Mouse (Mus musculus) liver, embryonic 11.5 days (tissue): Measurements from ENCODE around the gene Ifitm3. TPM values are rescaled to one million over a fixed set of nuclear protein-coding genes. Genes with fewer than 3 reads are reported as not detected.
"Not testable (repeated sequence)": the region's sequence is repeated elsewhere in the genome, so short reads cannot be mapped to it uniquely, and the experiment has no call there.

ENCODE experiments used
- ATAC-seq: fragments of 200-750 bp; cut with Nextera tagmentation; replicated peaks from 2 replicates; pipeline ENCODE4 v1.8.0; 2017; ENCODE audit warnings: moderate number of reproducible peaks, mild to moderate bottlenecking, moderate TSS enrichment, moderate library complexity; ENCODE audit not compliant: low FRiP score
- DNase-seq: peaks from one replicate; pipeline ENCODE4 v3.0.0-alpha.2; 2017; ENCODE audit warnings: low spot score
- H3K27ac ChIP-seq: fragments of 300-500 bp; sonication (generic); 2 replicates; pipeline ENCODE4 v1.5.1; 2014; ENCODE audit warnings: mild to moderate bottlenecking, low read depth, low read length, control low read depth
- H3K27me3 ChIP-seq: fragments of 300-500 bp; sonication (generic); replicated peaks from 2 replicates; pipeline ENCODE4 v1.6.1; 2014; ENCODE audit warnings: low read length, mixed read lengths; ENCODE audit not compliant: control insufficient read depth, insufficient read depth
- H3K36me3 ChIP-seq: fragments of 300-500 bp; sonication (generic); 2 replicates; pipeline ENCODE4 v1.6.1; 2014; ENCODE audit warnings: mild to moderate bottlenecking, low read length, moderate library complexity, mixed read lengths; ENCODE audit not compliant: control insufficient read depth, insufficient read depth
- H3K4me1 ChIP-seq: fragments of 300-500 bp; sonication (generic); replicated peaks from 2 replicates; pipeline ENCODE4 v1.6.1; 2014; ENCODE audit warnings: low read length, mixed read lengths; ENCODE audit not compliant: control insufficient read depth, insufficient read depth
- H3K4me2 ChIP-seq: fragments of 300-500 bp; sonication (generic); 2 replicates; pipeline ENCODE4 v1.6.1; 2014; ENCODE audit warnings: mild to moderate bottlenecking, control low read depth, moderate library complexity
- H3K4me3 ChIP-seq: fragments of 300-500 bp; sonication (generic); 2 replicates; pipeline ENCODE4 v1.5.1; 2014; ENCODE audit warnings: low read depth, low read length, control low read depth
- H3K9ac ChIP-seq: fragments of 300-500 bp; sonication (generic); 2 replicates; pipeline ENCODE4 v1.6.1; 2014; ENCODE audit warnings: low read depth, low read length, control low read depth
- H3K9me3 ChIP-seq: fragments of 300-500 bp; sonication (generic); 2 replicates; pipeline ENCODE4 v1.6.1; 2016; ENCODE audit warnings: low read length, inconsistent platforms, mixed read lengths; ENCODE audit not compliant: control insufficient read depth
- WGBS: fragments of 180-500 bp; shearing (Covaris S2); extraction: QIAGEN DNeasy Blood & Tissue Kit; methylation state at CpG from one replicate; pipeline ENCODE4 v1.1.7; 2014; 5-methylcytosine and 5-hydroxymethylcytosine counted together
- polyA plus RNA-seq: library from polyadenylated mRNA; unstranded; fragments of >200 nt; fragmentation: Nextera tagmentation; extraction: Ambion mirVana; gene quantifications from 2 replicates; pipeline ENCODE4 v1.2.1, GENCODE M21; 2014

The Ifitm3 gene
- polyA plus RNA-seq, 1 experiment from 2014 or later: 45.0 TPM

DNA sequence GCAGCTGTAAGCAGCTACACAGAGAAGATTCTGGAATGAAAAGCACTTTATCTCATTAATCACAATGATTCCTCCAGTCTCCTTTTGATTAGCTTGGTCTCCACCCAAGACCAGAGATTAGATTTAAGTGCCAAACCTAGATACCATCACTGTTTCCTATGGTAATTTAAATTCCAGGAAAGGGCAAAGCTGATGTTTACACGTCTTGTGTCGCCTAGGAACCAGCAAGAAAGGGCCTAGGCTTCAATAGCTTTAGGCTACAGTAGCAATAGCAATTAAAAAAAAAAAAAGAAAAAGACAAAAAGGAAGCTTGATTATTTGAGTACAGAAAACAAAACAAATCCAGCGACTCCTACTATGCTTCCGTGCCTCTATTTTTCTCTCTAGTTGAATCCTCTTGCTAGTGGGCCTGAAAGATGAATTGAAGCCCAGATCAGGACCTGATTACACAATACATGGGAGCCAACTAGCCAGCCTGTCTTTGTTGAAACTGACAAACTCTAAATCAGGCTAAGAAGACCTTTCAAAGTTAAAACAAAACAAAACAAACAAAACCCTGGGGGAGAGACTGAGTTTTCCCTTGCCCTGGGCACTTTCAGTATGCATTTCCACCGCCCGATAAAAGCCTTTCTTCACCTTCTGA, 15.6 kb upstream of the Ifitm3 start:
- 72% methylated on average over 6 of the region's 6 CpGs for WGBS
- Histone ChIP-seq H3K9me3 (no peaks in the 10 kb centered on the region), H3K36me3 (no peaks in the 10 kb centered on the region), H3K27ac (no peak overlapping the region), H3K4me1 (peaks cover 8% of the 10 kb centered on the region; the same call in 1 of the 2 replicates), H3K9ac (no peak overlapping the region), H3K4me2 (no peak overlapping the region), H3K4me3 (no peak overlapping the region), H3K27me3 (no peaks in the 10 kb centered on the region)
- DNase-seq (no peak), ATAC-seq (no peak)

DNA sequence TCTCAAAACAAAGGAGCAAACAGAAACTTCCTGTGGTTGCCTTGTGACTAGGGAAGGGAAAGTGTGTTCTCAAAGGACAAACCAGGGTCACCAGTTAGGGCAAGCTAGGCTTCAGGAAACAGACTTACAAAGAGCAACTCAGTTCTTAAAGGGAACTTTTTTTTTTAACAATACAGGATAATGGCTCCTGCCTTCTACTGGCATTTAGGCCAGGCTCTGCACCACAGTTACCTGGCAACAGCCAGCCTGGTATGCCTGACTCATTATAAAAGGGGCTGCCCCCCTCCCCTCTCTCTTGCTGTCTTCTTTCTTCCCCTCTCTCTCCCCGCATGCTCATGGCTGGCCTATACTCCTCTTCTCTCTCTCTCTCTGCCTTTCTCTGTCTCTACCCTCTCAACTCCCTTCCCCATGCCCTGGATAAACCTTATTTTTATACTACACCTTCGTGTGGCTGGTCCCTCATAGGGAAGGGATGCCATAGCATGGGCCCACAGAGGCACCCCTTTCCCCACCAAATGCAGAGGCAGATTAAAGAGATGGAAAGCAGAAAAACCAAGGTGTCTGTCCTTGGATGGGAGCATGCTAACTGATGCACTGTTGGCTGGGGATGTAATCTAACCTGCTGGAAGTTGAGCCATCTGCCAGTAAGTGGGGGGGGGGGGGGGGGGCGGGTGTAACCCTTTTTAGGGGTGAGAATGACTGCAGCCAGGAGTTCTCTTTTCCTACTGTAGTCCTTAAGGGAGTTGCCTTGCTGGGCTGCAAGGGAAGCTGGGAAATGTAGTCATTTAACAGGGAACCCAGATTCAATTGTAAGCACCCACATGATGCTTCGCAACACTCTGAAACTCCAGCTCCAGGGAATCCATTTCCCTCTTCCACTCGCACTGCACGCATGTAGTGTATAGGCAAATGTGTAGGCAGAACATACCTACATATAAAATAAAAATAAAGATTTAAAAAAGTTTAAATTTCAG, 14.6 kb upstream of the Ifitm3 start:
- Histone ChIP-seq H3K4me2 (no peak overlapping the region), H3K9me3 (no peaks in the 10 kb centered on the region), H3K4me1 (peaks cover 8% of the 10 kb centered on the region; the same call in 1 of the 2 replicates), H3K9ac (no peak overlapping the region), H3K27ac (no peak overlapping the region), H3K27me3 (no peaks in the 10 kb centered on the region), H3K4me3 (no peak overlapping the region), H3K36me3 (no peaks in the 10 kb centered on the region)
- no peak for ATAC-seq
- WGBS: 53% methylated on average over 6 of the region's 6 CpGs
- no peak for DNase-seq

DNA sequence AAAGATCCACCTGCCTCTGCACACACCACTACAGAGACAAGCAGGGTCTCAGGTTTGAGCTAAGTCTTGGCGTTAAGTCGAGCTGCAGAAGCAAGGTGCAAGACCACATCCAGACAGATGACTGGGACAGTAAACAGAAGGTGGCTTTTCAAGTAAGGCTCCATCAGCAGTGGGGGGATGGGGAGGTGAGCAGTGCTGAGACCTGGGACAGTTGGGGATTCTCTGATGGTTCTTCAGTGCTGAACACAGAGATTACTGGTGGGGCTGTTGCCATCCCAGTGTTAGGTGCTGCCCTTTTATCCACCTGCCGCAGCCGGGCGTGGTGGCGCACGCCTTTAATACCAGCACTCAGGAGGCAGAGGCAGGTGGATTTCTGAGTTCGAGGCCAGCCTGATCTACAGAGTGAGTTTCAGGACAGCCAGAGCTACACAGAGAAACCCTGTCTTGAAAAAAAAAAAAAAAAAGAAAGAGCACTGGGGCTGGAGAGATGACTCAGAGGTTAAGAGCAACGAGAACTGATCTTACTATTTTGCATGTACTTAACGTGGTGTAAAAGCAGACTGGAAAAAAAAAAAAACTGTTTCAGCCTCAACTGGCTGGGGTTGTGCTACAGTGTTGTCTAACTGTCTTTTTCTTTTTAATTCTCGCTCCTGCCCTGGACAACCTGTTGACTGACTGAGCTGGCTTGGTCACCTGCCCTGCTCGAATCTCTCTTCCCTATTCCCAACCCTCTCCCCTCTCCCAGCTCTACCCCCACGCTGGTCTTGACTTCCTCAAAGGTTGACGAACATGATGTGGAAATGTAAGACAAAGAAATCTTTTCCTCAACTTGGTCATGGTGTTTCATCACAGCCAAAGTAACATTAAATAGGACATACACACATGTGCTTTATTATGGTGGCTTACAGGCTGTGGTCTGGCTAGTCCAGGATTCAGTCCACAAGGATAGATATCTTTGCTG, 11.2 kb upstream of the Ifitm3 start:
- Histone ChIP-seq H3K4me3 (no peak overlapping the region), H3K36me3 (no peaks in the 10 kb centered on the region), H3K27me3 (no peaks in the 10 kb centered on the region), H3K4me1 (peaks cover 6% of the 10 kb centered on the region; the same call in 1 of the 2 replicates), H3K27ac (no peak overlapping the region), H3K4me2 (no peak overlapping the region), H3K9ac (no peak overlapping the region), H3K9me3 (no peaks in the 10 kb centered on the region)
- WGBS: 67% methylated on average over 14 of the region's 14 CpGs
- no peak for DNase-seq
- ATAC-seq: no peak

DNA sequence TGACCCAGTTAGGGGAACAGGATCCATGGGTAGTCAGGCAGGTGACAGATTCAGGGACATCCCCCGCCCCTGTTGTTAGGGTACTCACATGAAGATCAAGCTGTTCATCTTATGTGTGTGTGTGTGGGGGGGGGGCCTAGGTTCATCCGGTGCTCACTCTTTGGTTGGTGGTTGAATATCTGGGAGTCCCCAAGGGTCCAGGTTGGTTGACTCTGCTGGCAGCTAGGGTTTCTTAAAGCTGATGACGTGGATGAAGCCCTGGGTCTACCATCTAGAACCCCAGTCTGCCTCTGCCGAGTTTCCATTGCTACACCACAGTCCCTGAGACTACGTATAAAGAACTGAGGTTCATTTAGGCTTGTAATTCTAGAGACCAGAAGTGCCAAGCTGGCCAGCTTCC, 8.5 kb upstream of the Ifitm3 start:
- no peak for ATAC-seq
- Histone ChIP-seq H3K9me3 (no peaks in the 10 kb centered on the region), H3K4me3 (no peak overlapping the region), H3K36me3 (no peaks in the 10 kb centered on the region), H3K4me2 (no peak overlapping the region), H3K4me1 (no peaks in the 10 kb centered on the region), H3K27me3 (no peaks in the 10 kb centered on the region), H3K27ac (no peak overlapping the region), H3K9ac (no peak overlapping the region)
- WGBS: 84% methylated on average over 5 of the region's 5 CpGs
- no peak for DNase-seq

DNA sequence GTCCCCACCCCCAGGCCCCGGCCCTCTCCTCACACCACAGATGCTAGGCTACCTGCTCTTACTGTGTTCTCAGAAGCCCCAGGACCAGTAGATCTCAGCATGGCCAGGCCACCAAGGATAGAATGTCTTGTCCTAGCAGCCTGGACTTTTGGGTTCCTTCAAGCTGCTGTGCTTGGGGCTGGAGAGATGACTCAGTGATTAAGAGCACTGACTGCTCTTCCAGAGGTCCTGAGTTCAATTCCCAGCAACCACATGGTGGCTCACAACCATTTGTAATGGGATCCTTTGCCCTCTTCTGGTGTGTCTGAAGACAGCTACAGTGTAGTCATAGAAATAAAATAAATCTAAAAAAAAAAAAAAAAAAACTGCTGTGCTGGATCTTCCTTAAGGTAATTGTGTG, 7.3 kb upstream of the Ifitm3 start, which contains the start of gene Ifitm6:
Gene Ifitm6 (minus strand): TSS at position 101 of the 400 bp plus-strand sequence.
- H3K4me1 ChIP-seq, H3K9me3 ChIP-seq, H3K4me2 ChIP-seq, H3K27me3 ChIP-seq, H3K4me3 ChIP-seq, DNase-seq, ATAC-seq, H3K36me3 ChIP-seq, H3K27ac ChIP-seq, H3K9ac ChIP-seq: not testable (repeated sequence)
- WGBS: 95% methylated on average over 1 of the region's 1 CpGs

DNA sequence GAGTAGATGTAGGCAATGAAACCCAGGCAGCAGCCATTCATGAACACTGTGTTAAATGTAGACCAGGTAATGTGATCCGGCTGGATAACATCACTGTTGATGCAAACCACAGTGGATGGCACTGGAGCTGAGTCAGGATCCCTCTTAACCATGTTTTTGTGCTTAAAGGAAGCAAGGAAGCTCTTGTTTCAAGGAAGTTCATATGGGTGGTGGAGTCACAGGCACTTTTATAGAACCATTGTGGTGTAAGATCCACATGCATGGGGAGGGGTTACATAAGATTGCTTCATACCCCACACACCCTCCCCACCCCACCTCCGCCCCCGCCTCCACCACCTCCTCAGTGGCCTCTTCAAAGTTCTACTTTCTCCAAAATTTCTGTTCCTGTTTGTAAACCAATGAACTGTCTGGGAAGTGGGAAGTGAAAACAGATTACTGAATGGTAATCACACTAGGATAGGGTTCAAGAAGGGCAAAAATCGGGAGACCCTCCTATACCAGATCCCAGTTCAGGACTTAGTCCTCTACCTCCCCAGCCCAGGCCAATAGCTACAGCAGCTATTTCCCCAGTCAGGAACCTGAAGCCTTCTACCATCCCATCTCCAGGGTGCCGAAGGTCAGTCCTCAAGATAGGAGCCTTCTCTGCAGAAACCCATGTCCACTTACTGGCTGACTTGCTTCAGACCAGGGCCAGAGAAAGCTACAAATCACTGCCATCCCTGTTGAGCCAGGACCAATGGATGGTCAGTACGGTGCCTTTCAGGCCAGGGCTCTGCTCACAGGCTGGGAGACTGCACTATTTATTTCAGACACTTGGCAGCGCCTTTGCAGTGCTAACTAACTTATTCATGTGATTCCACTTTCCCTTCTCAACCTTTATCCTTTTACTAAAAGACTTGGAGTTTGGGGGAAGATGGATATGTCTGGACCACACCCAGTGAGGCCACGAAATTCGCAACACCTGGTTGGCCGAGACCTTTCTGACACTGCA, 6.4 kb upstream of the Ifitm3 start:
- H3K27me3 ChIP-seq: no peaks in the 10 kb centered on the region
- H3K4me3 ChIP-seq: no peak overlapping the region
- no peak overlapping the region for H3K4me2 ChIP-seq
- no peak for DNase-seq
- no peak overlapping the region for H3K27ac ChIP-seq
- peaks cover under 1% of the 10 kb centered on the region; the same call in 1 of the 2 replicates for H3K4me1 ChIP-seq
- 76% methylated on average over 10 of the region's 10 CpGs for WGBS
- ATAC-seq: no peak
- no peaks in the 10 kb centered on the region for H3K9me3 ChIP-seq
- no peaks in the 10 kb centered on the region for H3K36me3 ChIP-seq
- H3K9ac ChIP-seq: no peak overlapping the region

DNA sequence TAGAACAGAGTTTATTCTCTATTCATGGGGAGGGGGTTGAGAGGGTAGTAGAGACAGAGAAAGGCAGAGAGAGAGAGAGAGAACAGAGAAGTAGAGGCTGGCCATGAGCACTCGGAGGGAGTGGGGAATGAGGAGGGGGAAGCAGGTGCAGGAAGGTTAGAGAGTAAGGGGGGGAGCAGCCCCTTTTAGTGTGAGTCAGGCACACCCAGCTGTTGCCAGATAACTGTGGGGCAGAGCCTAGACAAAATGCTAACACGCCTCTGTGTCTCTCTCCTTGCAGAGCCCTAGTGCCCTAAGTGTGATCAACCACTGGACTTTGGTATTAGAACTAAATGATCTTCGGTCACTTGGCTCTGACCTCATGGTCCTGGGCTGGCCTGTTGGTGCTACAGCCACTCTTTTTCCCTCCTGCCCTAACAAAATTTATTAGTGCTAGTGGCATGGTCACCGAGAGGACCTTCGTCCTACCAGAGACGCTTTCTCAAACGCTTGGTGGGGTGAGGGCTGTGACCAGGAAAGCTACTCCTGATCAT, 734 bp upstream of the Ifitm3 start:
- peak; percentile 59 for ATAC-seq
- Histone ChIP-seq H3K4me2 (peak overlapping the region; percentile 8), H3K9me3 (no peaks in the 10 kb centered on the region), H3K27me3 (no peaks in the 10 kb centered on the region), H3K27ac (0 out of 2 replicates have a peak overlapping the region, but pooled peaks have one; percentile 26), H3K9ac (no peak overlapping the region; the same call in 1 of the 2 replicates), H3K4me1 (peaks cover 29% of the 10 kb centered on the region), H3K36me3 (no peaks in the 10 kb centered on the region), H3K4me3 (no peak overlapping the region)
- WGBS: 71% methylated on average over 7 of the region's 7 CpGs
- no peak for DNase-seq
